Mouse (Mus musculus): ENCODE data around the gene Wee2.

Gene Wee2

GRCm38 (mm10) chr6:40435151-40436046, 3.5 kb upstream of the Wee2 start:
- DNase-seq (ENCODE audit: low spot score in 2 of 2) = peak; percentile 38 to 48

- DNase-seq (ENCODE audit: low spot score in 2 of 2) = peak; percentile 65 to 74
Observed at GRCm38 (mm10) chr6:40436047-40436483, 2.8 kb upstream of the Wee2 start, which contains the start of gene E330009J07Rik. Gene E330009J07Rik (minus strand): TSS chr6:40436135.

GRCm38 (mm10) chr6:40439731-40440130, 843 bp downstream of the Wee2 start:
- DNase-seq (ENCODE audit: low spot score in 2 of 2) = no peak

- DNase-seq (ENCODE audit: low spot score in 2 of 2) = no peak
Observed at GRCm38 (mm10) chr6:40441276-40441675, 2.4 kb downstream of the Wee2 start.

GRCm38 (mm10) chr6:40441755-40442154, 2.9 kb downstream of the Wee2 start:
- no peak for DNase-seq (ENCODE audit: low spot score in 2 of 2)

- no peak for DNase-seq (ENCODE audit: low spot score in 2 of 2)
Observed at GRCm38 (mm10) chr6:40443281-40443928, 4.5 kb downstream of the Wee2 start.

GRCm38 (mm10) chr6:40448626-40449025, 9.7 kb downstream of the Wee2 start:
- no peak for DNase-seq (ENCODE audit: low spot score in 2 of 2)

GRCm38 (mm10) chr6:40454436-40455041, 15.7 kb downstream of the Wee2 start:
- DNase-seq (ENCODE audit: low spot score in 2 of 2) = no peak

GRCm38 (mm10) chr6:40465710-40466109, 26.8 kb downstream of the Wee2 start:
- no peak for DNase-seq (ENCODE audit: low spot score in 2 of 2)

GRCm38 (mm10) chr6:40470916-40471719, 32.2 kb downstream of the Wee2 start, which contains the start of gene Ssbp1:
Gene Ssbp1 (plus strand): TSS chr6:40471352.
- peak; percentile 81 to 85 for DNase-seq (ENCODE audit: low spot score in 2 of 2)

- no peak for DNase-seq (ENCODE audit: low spot score in 2 of 2)
Observed at GRCm38 (mm10) chr6:40471720-40472010, 32.8 kb downstream of the Wee2 start.

- no peak for DNase-seq (ENCODE audit: low spot score in 2 of 2)
Observed at GRCm38 (mm10) chr6:40476132-40476531, 37.2 kb downstream of the Wee2 start.

GRCm38 (mm10) chr6:40479705-40480104, 40.8 kb downstream of the Wee2 start:
- no peak for DNase-seq (ENCODE audit: low spot score in 2 of 2)

GRCm38 (mm10) chr6:40482318-40482717, 43.4 kb downstream of the Wee2 start:
- no peak for DNase-seq (ENCODE audit: low spot score in 2 of 2)

GRCm38 (mm10) chr6:40490933-40491332, 52.0 kb downstream of the Wee2 start, which contains the start of gene Tas2r137:
Gene Tas2r137 (plus strand): TSS chr6:40491233.
- DNase-seq (ENCODE audit: low spot score in 2 of 2) = no peak

- no peak for DNase-seq (ENCODE audit: low spot score in 2 of 2)
Observed at GRCm38 (mm10) chr6:40493229-40493628, 54.3 kb downstream of the Wee2 start, which contains the start of gene Tas2r108. Gene Tas2r108 (plus strand): TSS chr6:40493529.
